Mouse (Mus musculus) heart, embryonic 12.5 days (tissue): ENCODE data around the gene Hsd17b13. TPM values are rescaled to one million over a fixed set of nuclear protein-coding genes. Genes with fewer than 3 reads are reported as not detected.
"Not testable (repeated sequence)": the region's sequence is repeated elsewhere in the genome, so short reads cannot be mapped to it uniquely, and the experiment has no call there.

Experiments used
- ATAC-seq: fragments of 200-750 bp; cut with Nextera tagmentation; 2 replicates; pipeline ENCODE4 v1.8.0; 2017; ENCODE audit warnings: moderate TSS enrichment, moderate library complexity; ENCODE audit not compliant: insufficient number of reproducible peaks, low FRiP score
- H3K27ac ChIP-seq: fragments of 300-500 bp; sonication (generic); 2 replicates; pipeline ENCODE4 v1.5.1; 2016; ENCODE audit warnings: mild to moderate bottlenecking, moderate library complexity; ENCODE audit not compliant: poor library complexity, severe bottlenecking
- H3K27me3 ChIP-seq: fragments of 300-500 bp; sonication (generic); replicated peaks from 2 replicates; pipeline ENCODE4 v1.6.1; 2016; ENCODE audit warnings: mild to moderate bottlenecking, moderate library complexity
- H3K36me3 ChIP-seq: fragments of 300-500 bp; sonication (generic); 2 replicates; pipeline ENCODE4 v1.6.1; 2016; ENCODE audit warnings: mild to moderate bottlenecking, moderate library complexity
- H3K4me1 ChIP-seq: fragments of 300-500 bp; sonication (generic); replicated peaks from 2 replicates; pipeline ENCODE4 v1.6.1; 2016; ENCODE audit warnings: mild to moderate bottlenecking
- H3K4me2 ChIP-seq: fragments of 300-500 bp; sonication (generic); 2 replicates; pipeline ENCODE4 v1.6.1; 2016; ENCODE audit warnings: mild to moderate bottlenecking, moderate library complexity
- H3K4me3 ChIP-seq: fragments of 300-500 bp; sonication (generic); 2 replicates; pipeline ENCODE4 v1.5.1; 2016; ENCODE audit warnings: mild to moderate bottlenecking
- H3K9ac ChIP-seq: fragments of 300-500 bp; sonication (generic); 2 replicates; pipeline ENCODE4 v1.6.1; 2016; ENCODE audit warnings: mild to moderate bottlenecking, moderate library complexity
- H3K9me3 ChIP-seq: fragments of 300-500 bp; sonication (generic); replicated peaks from 2 replicates; pipeline ENCODE4 v1.6.1; 2016; ENCODE audit warnings: mild to moderate bottlenecking, moderate library complexity
- WGBS: fragments of 180-500 bp; shearing (Covaris S2); methylation state at CpG from one replicate; pipeline ENCODE4 v1.1.7; 2016; 5-methylcytosine and 5-hydroxymethylcytosine counted together
- polyA plus RNA-seq: library from polyadenylated mRNA; unstranded; fragments of >200 nt; fragmentation: Nextera tagmentation; extraction: Ambion mirVana; gene quantifications from 2 replicates; pipeline ENCODE4 v1.2.1, GENCODE M21; 2016

Hsd17b13 gene
- polyA plus RNA-seq, 1 experiment from 2014 or later, result not detected

DNA sequence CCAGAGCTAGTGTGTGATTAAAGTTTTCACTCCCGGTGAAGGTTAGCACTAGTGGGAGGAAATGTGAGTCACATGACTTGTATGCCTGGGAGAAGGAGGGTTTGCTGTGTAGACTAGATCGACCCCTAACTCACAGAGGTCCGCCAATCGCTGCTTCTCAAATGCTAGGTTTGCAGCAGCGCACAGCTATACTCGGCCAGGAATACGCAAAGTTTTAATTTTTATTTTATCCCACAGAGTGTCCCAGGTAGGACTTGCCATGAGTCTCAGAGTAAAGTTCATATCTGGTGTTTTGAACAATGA, 37.9 kb downstream of the Hsd17b13 start:
- Histone ChIP-seq H3K4me2 (no peak overlapping the region), H3K36me3 (no peaks in the 10 kb centered on the region), H3K9ac (no peak overlapping the region), H3K4me3 (no peak overlapping the region), H3K27ac (no peak overlapping the region), H3K9me3 (no peaks in the 10 kb centered on the region), H3K27me3 (no peaks in the 10 kb centered on the region), H3K4me1 (peaks cover 37% of the 10 kb centered on the region)
- 70% methylated on average over 7 of the region's 7 CpGs for WGBS
- ATAC-seq, result no peak

DNA sequence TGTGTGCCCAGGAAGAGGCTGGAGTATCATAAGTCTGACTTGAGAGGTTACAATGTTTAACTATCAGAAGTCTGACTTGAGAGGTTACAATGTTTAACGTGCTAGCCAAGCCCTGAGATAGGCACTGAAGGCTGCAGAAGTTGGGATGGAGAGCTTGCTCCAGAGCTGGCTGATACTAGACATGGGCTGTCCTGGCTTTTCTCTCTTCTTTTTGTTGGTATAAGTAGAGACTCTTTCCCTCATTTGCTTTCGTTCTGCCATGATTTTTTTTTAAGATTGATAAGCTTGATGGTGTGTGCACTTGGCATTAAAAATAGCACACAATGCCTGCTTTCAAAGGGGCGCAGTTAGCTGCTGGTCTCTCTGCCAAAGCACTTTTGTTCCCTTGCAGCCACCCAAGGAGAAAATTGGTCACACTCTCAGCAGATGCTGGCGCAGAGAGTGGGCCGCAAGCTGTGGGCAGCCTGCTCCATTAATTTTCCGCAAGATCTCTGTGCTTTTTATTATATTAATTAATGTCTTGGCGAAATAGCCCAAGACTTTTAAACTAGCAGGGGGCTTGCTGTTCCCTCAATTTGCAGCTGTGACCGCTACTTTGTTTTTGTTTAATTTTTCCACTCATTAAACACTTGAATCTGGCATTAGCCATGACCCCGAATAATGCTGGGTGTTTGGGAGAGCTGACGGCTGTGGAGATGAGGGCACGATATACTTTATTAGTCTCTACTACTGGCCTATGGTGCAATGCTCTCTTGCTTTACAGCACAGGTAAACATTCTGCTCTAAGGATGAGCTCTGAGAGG, 38.5 kb downstream of the Hsd17b13 start:
- ATAC-seq, result no peak
- Histone ChIP-seq H3K9me3 (no peaks in the 10 kb centered on the region), H3K36me3 (no peaks in the 10 kb centered on the region), H3K4me2 (no peak overlapping the region), H3K27ac (peak overlapping the region; percentile 44; the same call in 1 of the 2 replicates), H3K27me3 (no peaks in the 10 kb centered on the region), H3K4me1 (peaks cover 32% of the 10 kb centered on the region), H3K9ac (no peak overlapping the region), H3K4me3 (no peak overlapping the region)
- WGBS, result 55% methylated on average over 11 of the region's 11 CpGs

DNA sequence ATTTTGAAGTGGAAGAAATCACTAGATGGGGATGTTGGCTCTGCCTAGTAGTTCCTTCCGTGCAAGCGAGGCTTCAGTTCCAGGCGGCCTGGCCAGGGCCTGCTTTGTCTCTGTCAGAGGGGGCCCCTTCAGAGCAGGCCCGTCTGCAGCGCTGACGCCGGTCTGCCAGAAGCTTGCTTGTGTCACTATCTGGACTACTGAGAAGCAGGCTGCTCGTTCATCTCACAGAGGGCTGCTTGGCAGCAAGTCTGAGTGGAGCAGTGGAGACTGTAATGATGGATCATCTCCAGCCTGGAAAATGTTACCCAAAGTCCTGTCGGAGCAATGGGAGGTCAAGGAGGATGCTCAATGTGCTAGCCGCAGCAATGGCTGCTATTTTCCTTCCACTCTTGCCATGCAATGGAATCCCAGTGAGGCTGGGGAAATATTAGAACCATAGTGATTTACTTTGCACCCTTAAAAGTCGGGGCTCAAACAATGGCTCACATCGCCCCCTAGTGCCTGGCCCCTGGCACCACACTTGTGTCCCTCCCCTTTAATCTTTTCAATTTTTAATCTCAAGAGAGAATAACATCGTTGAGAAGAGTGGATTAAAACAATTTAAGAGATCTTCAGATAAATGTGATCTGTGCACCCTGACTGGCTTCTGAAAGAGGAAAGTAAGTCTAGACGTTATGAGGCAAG, 40.2 kb downstream of the Hsd17b13 start:
- no peaks in the 10 kb centered on the region for H3K27me3 ChIP-seq
- peak overlapping the region; percentile 80 for H3K27ac ChIP-seq
- peak; percentile 64 for ATAC-seq
- H3K9ac ChIP-seq, result no peak overlapping the region
- H3K4me3 ChIP-seq, result no peak overlapping the region
- 40% methylated on average over 14 of the region's 14 CpGs for WGBS
- H3K9me3 ChIP-seq, result no peaks in the 10 kb centered on the region
- no peaks in the 10 kb centered on the region for H3K36me3 ChIP-seq
- peaks cover 30% of the 10 kb centered on the region for H3K4me1 ChIP-seq
- H3K4me2 ChIP-seq, result peak overlapping the region; percentile 36; the same call in 1 of the 2 replicates

DNA sequence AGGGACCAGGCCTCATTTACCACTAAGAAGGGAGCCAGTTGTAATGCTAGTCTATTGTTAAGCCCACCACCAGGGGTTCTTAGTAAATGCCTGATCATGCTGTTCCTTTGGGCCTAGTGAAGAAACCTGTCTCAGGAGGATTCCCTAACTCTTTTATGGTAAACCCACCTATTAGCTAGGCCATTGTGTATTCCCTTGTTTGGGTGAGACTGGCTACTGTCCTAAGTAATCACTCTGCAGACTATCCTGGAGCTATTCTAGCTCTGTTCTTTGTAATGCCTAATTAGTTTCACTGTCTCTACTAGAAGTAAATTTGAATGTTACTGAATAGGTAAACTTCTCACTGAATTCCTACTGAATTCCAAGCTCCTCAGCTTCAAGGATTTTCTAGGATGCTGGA, 45.3 kb downstream of the Hsd17b13 start:
- H3K36me3 ChIP-seq, H3K4me2 ChIP-seq, H3K9ac ChIP-seq, H3K9me3 ChIP-seq, H3K4me1 ChIP-seq, H3K27me3 ChIP-seq, ATAC-seq, H3K27ac ChIP-seq, H3K4me3 ChIP-seq: not testable (repeated sequence)

DNA sequence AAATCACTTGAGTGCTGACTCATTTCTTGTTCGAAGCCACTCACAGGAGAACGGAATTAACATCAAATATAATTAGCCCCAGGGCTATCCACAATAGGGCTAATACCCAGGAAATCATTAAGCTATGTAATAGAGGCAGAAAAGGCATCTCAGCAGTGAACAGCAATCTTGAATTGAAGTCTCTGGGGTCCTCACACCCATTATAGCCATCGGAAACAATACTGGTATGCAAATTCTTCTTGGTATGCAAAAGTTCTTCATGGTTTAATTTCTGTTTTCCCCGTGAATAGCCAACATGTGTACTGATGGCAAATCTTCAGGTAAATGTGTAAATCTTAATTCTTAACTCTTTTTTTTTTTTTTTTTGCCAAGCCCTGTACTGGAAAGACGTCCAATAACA, 46.7 kb downstream of the Hsd17b13 start:
- 86% methylated on average over 5 of the region's 5 CpGs for WGBS
- H3K27ac ChIP-seq, result no peak overlapping the region
- H3K4me3 ChIP-seq, result no peak overlapping the region
- peaks cover 6% of the 10 kb centered on the region for H3K4me1 ChIP-seq
- no peaks in the 10 kb centered on the region for H3K27me3 ChIP-seq
- no peaks in the 10 kb centered on the region for H3K36me3 ChIP-seq
- ATAC-seq, result no peak
- H3K9me3 ChIP-seq, result no peaks in the 10 kb centered on the region
- H3K9ac ChIP-seq, result no peak overlapping the region
- no peak overlapping the region for H3K4me2 ChIP-seq

DNA sequence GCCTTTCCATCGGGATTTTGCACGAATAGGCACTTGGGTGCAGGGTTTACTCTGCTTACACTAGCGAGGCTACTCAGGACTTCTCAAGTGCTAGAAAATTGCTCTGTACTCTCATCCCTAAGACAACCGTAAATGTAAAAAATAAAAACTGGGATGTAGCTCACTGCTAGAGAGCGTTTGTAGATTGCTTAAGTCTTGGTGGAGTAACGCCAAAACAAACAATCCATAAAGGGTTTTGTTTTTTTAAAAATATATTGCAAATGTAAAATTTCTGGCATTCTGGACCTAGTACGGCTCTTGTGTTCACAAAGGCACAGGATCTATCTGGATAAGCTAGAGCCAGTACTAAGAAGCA, 49.0 kb downstream of the Hsd17b13 start:
- no peak overlapping the region for H3K27ac ChIP-seq
- H3K9me3 ChIP-seq, result no peaks in the 10 kb centered on the region
- ATAC-seq, result no peak
- WGBS, result 76% methylated on average over 7 of the region's 7 CpGs
- no peak overlapping the region for H3K4me2 ChIP-seq
- H3K27me3 ChIP-seq, result no peaks in the 10 kb centered on the region
- H3K4me1 ChIP-seq, result peaks cover 6% of the 10 kb centered on the region
- H3K36me3 ChIP-seq, result no peaks in the 10 kb centered on the region
- H3K4me3 ChIP-seq, result no peak overlapping the region
- no peak overlapping the region for H3K9ac ChIP-seq

DNA sequence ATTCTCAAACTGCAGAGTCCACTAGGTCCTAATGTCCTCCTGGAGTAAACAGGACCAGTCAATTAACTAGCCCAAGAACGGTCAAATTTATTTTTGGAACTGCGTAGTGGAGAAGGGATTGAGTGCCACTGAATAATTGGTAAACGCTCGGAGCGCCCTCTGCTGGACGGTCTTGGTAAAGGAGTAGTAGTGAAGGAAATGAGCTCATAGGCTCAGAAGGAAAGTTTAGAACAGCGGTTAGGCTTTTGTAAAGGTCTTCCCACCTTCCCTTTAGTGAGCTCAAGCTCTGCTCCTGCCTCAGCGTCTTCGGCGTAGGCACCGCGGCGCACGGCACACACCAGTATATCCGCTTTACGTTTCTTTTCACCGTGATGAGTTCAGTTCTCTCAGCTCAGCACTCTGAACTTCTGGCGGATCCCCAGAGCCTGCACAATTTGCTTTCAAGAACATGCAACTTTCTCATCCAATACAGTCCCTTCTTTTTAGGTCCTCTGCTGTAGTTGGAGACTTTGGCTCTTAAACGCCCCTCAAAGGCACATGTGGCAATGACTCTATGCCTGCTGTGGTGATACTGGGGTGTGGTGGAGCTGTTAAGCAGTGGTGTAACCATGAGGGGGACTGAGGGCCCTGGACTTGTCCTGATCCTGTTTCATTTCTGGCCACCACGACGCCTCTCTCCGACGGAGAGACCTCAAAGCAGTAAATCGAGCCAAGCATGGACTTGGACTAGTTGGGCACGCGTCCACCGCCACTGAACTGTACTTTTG, 49.6 kb downstream of the Hsd17b13 start:
- Histone ChIP-seq H3K9ac (peak overlapping the region; percentile 64), H3K4me3 (peak overlapping the region; percentile 37), H3K9me3 (no peaks in the 10 kb centered on the region), H3K27me3 (no peaks in the 10 kb centered on the region), H3K4me2 (peak overlapping the region; percentile 66), H3K27ac (no peak overlapping the region), H3K36me3 (no peaks in the 10 kb centered on the region), H3K4me1 (peaks cover 6% of the 10 kb centered on the region)
- 24% methylated on average over 27 of the region's 27 CpGs for WGBS
- ATAC-seq, result peak; percentile 33; the same call in 1 of the 2 replicates

DNA sequence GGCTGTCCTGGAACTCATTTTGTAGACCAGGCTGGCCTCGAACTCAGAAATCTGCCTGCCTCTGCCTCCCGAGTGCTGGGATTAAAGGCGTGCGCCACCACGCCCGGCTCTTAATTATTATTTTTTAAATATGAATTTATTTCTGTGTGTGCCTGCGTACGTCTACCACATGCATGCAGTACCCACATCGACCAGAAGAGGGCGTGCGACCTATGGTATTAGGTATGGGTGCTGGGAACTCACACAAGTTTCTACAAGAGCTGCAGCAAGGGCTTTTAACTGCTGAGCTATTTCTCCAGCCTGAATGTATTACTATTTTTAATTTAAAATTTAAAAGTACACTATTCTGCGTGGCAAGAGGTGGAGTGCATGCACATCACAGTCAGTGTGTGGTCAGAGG, 50.8 kb downstream of the Hsd17b13 start:
- Histone ChIP-seq H3K9me3 (no peaks in the 10 kb centered on the region), H3K4me3 (no peak overlapping the region), H3K27me3 (no peaks in the 10 kb centered on the region), H3K27ac (no peak overlapping the region), H3K4me2 (no peak overlapping the region), H3K9ac (no peak overlapping the region), H3K4me1 (peaks cover 6% of the 10 kb centered on the region), H3K36me3 (no peaks in the 10 kb centered on the region)
- no peak for ATAC-seq
- WGBS, result 63% methylated on average over 12 of the region's 12 CpGs

DNA sequence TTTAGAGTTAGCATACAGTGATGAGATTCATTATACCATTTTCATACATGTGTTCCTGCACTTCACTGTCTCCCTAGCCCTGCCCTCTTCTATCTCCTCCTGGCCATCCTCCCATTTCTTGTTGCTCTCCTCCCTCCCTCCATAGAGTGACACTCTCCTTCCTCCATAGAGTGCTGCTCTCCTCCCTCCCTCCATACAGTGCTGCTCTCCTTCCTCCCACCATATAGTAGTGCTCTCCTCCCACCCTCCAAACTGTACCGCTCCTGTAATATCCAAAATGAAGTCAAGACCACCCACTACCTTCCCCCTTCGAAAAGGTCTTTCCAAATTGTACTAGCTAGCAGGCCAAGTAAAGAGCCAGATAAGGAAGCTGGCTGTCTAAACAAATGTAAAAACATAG, 53.5 kb downstream of the Hsd17b13 start:
- Histone ChIP-seq H3K9ac (no peak overlapping the region), H3K27ac (no peak overlapping the region), H3K27me3 (no peaks in the 10 kb centered on the region), H3K9me3 (no peaks in the 10 kb centered on the region), H3K4me1 (peaks cover 13% of the 10 kb centered on the region), H3K4me3 (no peak overlapping the region), H3K4me2 (no peak overlapping the region), H3K36me3 (no peaks in the 10 kb centered on the region)
- WGBS, result 69% methylated on average over 2 of the region's 2 CpGs
- no peak for ATAC-seq

DNA sequence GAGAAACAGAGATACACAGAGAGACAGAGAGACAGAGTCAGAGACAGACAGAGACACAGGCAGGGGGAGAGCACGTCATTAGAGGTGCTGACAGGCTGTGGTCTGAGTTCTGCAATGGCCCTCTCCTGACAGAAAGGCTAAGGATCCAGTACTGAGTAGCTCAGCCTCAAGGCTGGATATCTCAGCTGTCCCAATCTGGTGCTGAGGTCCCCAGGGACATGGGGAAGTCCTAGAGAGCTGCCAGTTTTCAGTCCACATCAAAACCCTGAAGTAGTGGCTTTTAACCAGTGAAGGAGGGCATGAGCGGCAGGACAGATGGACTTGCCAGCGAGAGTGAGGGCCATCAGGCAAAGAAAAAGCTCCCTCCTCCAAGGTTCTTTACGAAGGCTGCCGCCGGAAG, 54.1 kb downstream of the Hsd17b13 start:
- H3K27me3 ChIP-seq, result no peaks in the 10 kb centered on the region
- H3K4me2 ChIP-seq, result no peak overlapping the region
- H3K36me3 ChIP-seq, result no peaks in the 10 kb centered on the region
- no peak overlapping the region for H3K4me3 ChIP-seq
- H3K9me3 ChIP-seq, result no peaks in the 10 kb centered on the region
- H3K27ac ChIP-seq, result no peak overlapping the region
- H3K9ac ChIP-seq, result no peak overlapping the region
- no peak for ATAC-seq
- 69% methylated on average over 6 of the region's 6 CpGs for WGBS
- peaks cover 12% of the 10 kb centered on the region for H3K4me1 ChIP-seq

DNA sequence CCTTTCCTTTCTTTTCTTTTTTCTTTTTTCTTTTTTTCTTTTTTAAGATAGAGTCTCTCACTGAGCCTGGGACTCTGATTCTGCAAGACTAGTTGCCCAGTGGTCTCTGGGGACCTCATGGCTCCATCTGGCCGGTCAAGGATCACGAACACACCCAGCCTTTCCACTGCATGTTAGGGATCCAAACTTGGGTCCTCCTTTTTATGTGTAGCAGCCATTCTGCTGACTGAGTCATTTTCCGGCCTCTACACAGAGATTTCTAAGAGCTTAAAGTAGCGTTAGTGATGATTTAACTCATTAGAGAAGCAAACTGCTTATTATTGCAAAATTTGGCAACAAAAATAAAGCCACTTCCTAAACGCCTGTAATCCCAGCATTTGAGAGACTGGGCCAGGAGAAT, 54.8 kb downstream of the Hsd17b13 start:
- no peaks in the 10 kb centered on the region for H3K9me3 ChIP-seq
- H3K4me3 ChIP-seq, result no peak overlapping the region
- no peak for ATAC-seq
- H3K27me3 ChIP-seq, result no peaks in the 10 kb centered on the region
- H3K27ac ChIP-seq, result no peak overlapping the region
- H3K4me2 ChIP-seq, result no peak overlapping the region
- 71% methylated on average over 5 of the region's 5 CpGs for WGBS
- no peaks in the 10 kb centered on the region for H3K36me3 ChIP-seq
- H3K4me1 ChIP-seq, result peaks cover 7% of the 10 kb centered on the region; the same call in 1 of the 2 replicates
- no peak overlapping the region for H3K9ac ChIP-seq
